Mouse (Mus musculus) MEL (cell line): ENCODE measurements around the gene Marc1. TPM values are rescaled to one million over a fixed set of nuclear protein-coding genes. Genes with fewer than 3 reads are reported as not detected.
A peak's percentile ranks its signal among the peaks of the same experiment; 100 is the strongest.

ENCODE experiments used
- DNase-seq: peaks from one replicate; pipeline ENCODE4 v3.0.0; 2011; ENCODE audit warnings: low read depth, low spot score
- H3K27ac ChIP-seq: 2 replicates; pipeline ENCODE4 v1.5.1; 2012; ENCODE audit warnings: low read depth, mild to moderate bottlenecking, control low read depth, low read length, moderate library complexity; ENCODE audit not compliant: control insufficient read depth
- H3K27me3 ChIP-seq, 2 experiments: fragments of 150-350 bp in 1 of 2; sonication (generic) in 1 of 2; 2 replicates each; pipeline ENCODE4 v1.6.1; 2012; ENCODE audit warnings: low read length in 2 of 2, mild to moderate bottlenecking in 2 of 2, improper control_type of control experiment in 1 of 2, moderate library complexity in 1 of 2; ENCODE audit not compliant: insufficient read depth in 2 of 2, control insufficient read depth in 1 of 2
- H3K36me3 ChIP-seq, 2 experiments: 2 replicates each; pipeline ENCODE4 v1.6.1; 2012 to 2014; ENCODE audit warnings: low read length in 2 of 2, improper control_type of control experiment in 1 of 2, inconsistent platforms in 1 of 2, mild to moderate bottlenecking in 1 of 2; ENCODE audit not compliant: insufficient read depth in 2 of 2, control insufficient read depth in 1 of 2
- H3K4me1 ChIP-seq, 2 experiments: fragments of 150-350 bp in 1 of 2; sonication (generic) in 1 of 2; 2 replicates each; pipeline ENCODE4 v1.6.1; 2012; ENCODE audit warnings: low read length in 2 of 2, improper control_type of control experiment in 1 of 2, mild to moderate bottlenecking in 1 of 2; ENCODE audit not compliant: insufficient read depth in 2 of 2, control insufficient read depth in 1 of 2
- H3K4me3 ChIP-seq, 2 experiments: fragments of 150-350 bp in 1 of 2; sonication (generic) in 1 of 2; 2 replicates each; pipeline ENCODE4 v1.5.1; 2012; ENCODE audit warnings: low read depth in 2 of 2, low read length in 2 of 2, mild to moderate bottlenecking in 2 of 2, moderate library complexity in 2 of 2, control low read depth in 1 of 2, improper control_type of control experiment in 1 of 2; ENCODE audit not compliant: control insufficient read depth in 1 of 2, insufficient read depth in 1 of 2
- H3K79me2 ChIP-seq: 2 replicates; pipeline ENCODE4 v1.6.1; 2012; ENCODE audit warnings: mild to moderate bottlenecking, low read length, moderate library complexity; ENCODE audit not compliant: control insufficient read depth, poor library complexity, insufficient read depth
- H3K9ac ChIP-seq: 2 replicates; pipeline ENCODE4 v1.6.1; 2012; ENCODE audit warnings: low read depth, mild to moderate bottlenecking, control low read depth, low read length, moderate library complexity; ENCODE audit not compliant: control insufficient read depth, poor library complexity, severe bottlenecking
- H3K9me3 ChIP-seq: fragments of 150-350 bp; sonication (generic); replicated peaks from 2 replicates; pipeline ENCODE4 v1.6.1; 2012; ENCODE audit warnings: mild to moderate bottlenecking, low read length, improper control_type of control experiment, moderate library complexity; ENCODE audit not compliant: insufficient read depth
- BHLHE40 ChIP-seq: IDR thresholded peaks from 2 replicates; pipeline ENCODE4 v1.6.1; 2012; ENCODE audit warnings: low read depth, mild to moderate bottlenecking, inconsistent platforms, low read length, improper control_type of control experiment, borderline replicate concordance
- CHD1 ChIP-seq: IDR thresholded peaks from 2 replicates; pipeline ENCODE4 v1.6.1; 2012; ENCODE audit warnings: low read depth, mild to moderate bottlenecking, inconsistent platforms, low read length, improper control_type of control experiment
- E2F4 ChIP-seq: IDR thresholded peaks from 2 replicates; pipeline ENCODE4 v1.6.1; 2011; ENCODE audit warnings: low read depth, low read length, improper control_type of control experiment, borderline replicate concordance
- ELF1 ChIP-seq: IDR thresholded peaks from 2 replicates; pipeline ENCODE4 v1.6.1; 2014; ENCODE audit warnings: low read depth, mild to moderate bottlenecking, inconsistent platforms, low read length, improper control_type of control experiment, moderate library complexity
- EP300 ChIP-seq, 2 experiments: IDR thresholded peaks; 2 replicates each; pipeline ENCODE4 v1.6.1; 2011; ENCODE audit warnings: improper control_type of control experiment in 2 of 2, low read length in 2 of 2, low read depth in 1 of 2, mild to moderate bottlenecking in 1 of 2
- ETS1 ChIP-seq: IDR thresholded peaks from 2 replicates; pipeline ENCODE4 v1.6.1; 2012; ENCODE audit warnings: low read depth, mild to moderate bottlenecking, inconsistent platforms, low read length, improper control_type of control experiment, moderate library complexity
- GATA1 ChIP-seq: IDR thresholded peaks from 2 replicates; pipeline ENCODE4 v1.6.1; 2011; ENCODE audit warnings: low read depth, low read length, improper control_type of control experiment
- KAT2A ChIP-seq: conservative IDR thresholded peaks from 2 replicates; pipeline ENCODE4 v1.6.1; 2012; ENCODE audit warnings: low read depth, low read length, improper control_type of control experiment, inconsistent platforms
- MAFK ChIP-seq: IDR thresholded peaks from 2 replicates; pipeline ENCODE4 v1.6.1; 2011; ENCODE audit warnings: low read depth, mild to moderate bottlenecking, low read length, improper control_type of control experiment, borderline replicate concordance
- MAX ChIP-seq: IDR thresholded peaks from 2 replicates; pipeline ENCODE4 v1.6.1; 2011; ENCODE audit warnings: low read length, improper control_type of control experiment
- MAZ ChIP-seq: IDR thresholded peaks from 2 replicates; pipeline ENCODE4 v1.6.1; 2012; ENCODE audit warnings: low read depth, mild to moderate bottlenecking, inconsistent platforms, low read length, improper control_type of control experiment
- MXI1 ChIP-seq: IDR thresholded peaks from 2 replicates; pipeline ENCODE4 v1.6.1; 2011; ENCODE audit warnings: mild to moderate bottlenecking, low read depth, low read length, improper control_type of control experiment
- POLR2A ChIP-seq, 2 experiments: IDR thresholded peaks; 2 replicates each; pipeline ENCODE4 v1.6.1; 2011 to 2012; ENCODE audit warnings: low read length in 2 of 2, mild to moderate bottlenecking in 2 of 2, control low read depth in 1 of 2, improper control_type of control experiment in 1 of 2, low read depth in 1 of 2, moderate library complexity in 1 of 2; ENCODE audit not compliant: control insufficient read depth in 1 of 2, insufficient read depth in 1 of 2, poor library complexity in 1 of 2
- POLR2AphosphoS5 ChIP-seq: IDR thresholded peaks from 2 replicates; pipeline ENCODE4 v1.6.1; 2012; ENCODE audit warnings: low read depth, borderline replicate concordance, mild to moderate bottlenecking, inconsistent platforms, low read length, moderate library complexity, mixed read lengths
- RAD21 ChIP-seq: IDR thresholded peaks from 2 replicates; pipeline ENCODE4 v1.6.1; 2011; ENCODE audit warnings: mild to moderate bottlenecking, low read depth, low read length, improper control_type of control experiment
- RCOR1 ChIP-seq: IDR thresholded peaks from 2 replicates; pipeline ENCODE4 v1.6.1; 2012; ENCODE audit warnings: low read depth, mild to moderate bottlenecking, inconsistent platforms, low read length, improper control_type of control experiment
- SIN3A ChIP-seq: IDR thresholded peaks from 2 replicates; pipeline ENCODE4 v1.6.1; 2012; ENCODE audit warnings: low read length, improper control_type of control experiment, inconsistent platforms
- ZC3H11A ChIP-seq: IDR thresholded peaks from 2 replicates; pipeline ENCODE4 v1.6.1; 2012; ENCODE audit warnings: low read depth, mild to moderate bottlenecking, inconsistent platforms, low read length, improper control_type of control experiment
- ZKSCAN1 ChIP-seq: IDR thresholded peaks from 2 replicates; pipeline ENCODE4 v1.6.1; 2012; ENCODE audit warnings: low read depth, mild to moderate bottlenecking, inconsistent platforms, low read length, improper control_type of control experiment, moderate library complexity
- ZNF384 ChIP-seq: IDR thresholded peaks from 2 replicates; pipeline ENCODE4 v1.6.1; 2012; ENCODE audit warnings: low read depth, mild to moderate bottlenecking, inconsistent platforms, low read length, improper control_type of control experiment
- polyA plus RNA-seq, 2 experiments: library from polyadenylated mRNA; stranded (reverse) in 1 of 2; unstranded in 1 of 2; fragments of >175 nt in 1 of 2; fragments of >200 nt in 1 of 2; gene quantifications; 2 replicates each; pipeline versions ENCODE4 v1.2.1 to v1.2.4; 2012; ENCODE audit warnings: low replicate concordance in 2 of 2, low read depth in 1 of 2; ENCODE audit not compliant: insufficient read length in 2 of 2, insufficient read depth in 1 of 2, missing spikeins in 1 of 2
- total RNA-seq: library from RNA; depleted of rRNA; stranded (reverse); fragments of 300-350 nt; gene quantifications from 2 replicates; pipeline ENCODE4 v1.2.3, GENCODE M21; 2012

Marc1 gene
- total and polyA plus RNA-seq, 3 experiments = 0.08 to 0.10 TPM; not detected in 1

GRCm38 (mm10) chr1:184858253-184858652 is 47.1 kb upstream of the Marc1 start:
- Histone ChIP-seq H3K9me3 (no peaks in the 10 kb centered on the region), H3K9ac (no peak overlapping the region), H3K27ac (no peak overlapping the region), H3K27me3 (no peaks in the 10 kb centered on the region; a peak in 1 of 4 replicates), H3K79me2 (no peaks in the 10 kb centered on the region), H3K4me1 (peaks cover 0 to 7% of the 10 kb centered on the region in 2 experiments; a peak in 1 of 4 replicates), H3K36me3 (peaks cover 0 to 3% of the 10 kb centered on the region in 2 experiments; a peak in 1 of 4 replicates), H3K4me3 (no peak overlapping the region)
- no peak for TF ChIP-seq CHD1
- TF ChIP-seq E2F4 = no peak
- no peak for DNase-seq

GRCm38 (mm10) chr1:184857216-184857615 is 46.1 kb upstream of the Marc1 start:
- peaks cover 0 to 3% of the 10 kb centered on the region in 2 experiments; a peak in 1 of 4 replicates for H3K36me3 ChIP-seq
- TF ChIP-seq KAT2A = no peak
- no peak for TF ChIP-seq ELF1
- TF ChIP-seq POLR2AphosphoS5 = no peak
- no peak for TF ChIP-seq POLR2A (IDR thresholded peaks at IDR 0.05; ENCODE audit: control insufficient read depth in 1 of 2, insufficient read depth in 1 of 2, low read depth in 1 of 2, low read length in 2 of 2, poor library complexity in 1 of 2)
- no peak for TF ChIP-seq ETS1
- no peak for TF ChIP-seq EP300 (IDR thresholded peaks at IDR 0.05; ENCODE audit: low read depth in 1 of 2, low read length in 2 of 2)
- no peak for TF ChIP-seq MAZ
- no peak for TF ChIP-seq MXI1
- TF ChIP-seq ZC3H11A = no peak
- TF ChIP-seq ZKSCAN1 = no peak
- TF ChIP-seq RCOR1 = no peak
- TF ChIP-seq MAFK = no peak
- TF ChIP-seq, all 39 proteins: peak for 0
- H3K27ac ChIP-seq = no peak overlapping the region
- H3K4me1 ChIP-seq = peaks cover 0 to 7% of the 10 kb centered on the region in 2 experiments; a peak in 1 of 4 replicates
- H3K9ac ChIP-seq = no peak overlapping the region
- no peaks in the 10 kb centered on the region; a peak in 1 of 4 replicates for H3K27me3 ChIP-seq
- DNase-seq = no peak
- H3K9me3 ChIP-seq = no peaks in the 10 kb centered on the region
- no peak overlapping the region for H3K4me3 ChIP-seq
- H3K79me2 ChIP-seq = no peaks in the 10 kb centered on the region

GRCm38 (mm10) chr1:184853922-184854321 is 42.8 kb upstream of the Marc1 start:
- TF ChIP-seq MAX (no peak), BHLHE40 (no peak), GATA1 (0 out of 2 replicates have a peak, but pooled peaks have one; percentile 27), SIN3A (no peak), RAD21 (no peak), ZNF384 (no peak), POLR2A (IDR thresholded peaks at IDR 0.05; ENCODE audit: control insufficient read depth in 1 of 2, insufficient read depth in 1 of 2, low read depth in 1 of 2, low read length in 2 of 2, poor library complexity in 1 of 2) (no peak)
- TF ChIP-seq, all 39 proteins: peak for 1
- H3K4me3 ChIP-seq = 0 out of 4 replicates have a peak overlapping the region, but pooled peaks of 1 of the 2 experiments have one; percentile 11
- no peak overlapping the region for H3K9ac ChIP-seq

More at GRCm38 (mm10) chr1:184853922-184854321, 42.8 kb upstream of the Marc1 start:
- Histone ChIP-seq H3K4me1 (peaks cover 0 to 7% of the 10 kb centered on the region in 2 experiments; a peak in 1 of 4 replicates), H3K27me3 (no peaks in the 10 kb centered on the region), H3K36me3 (peaks cover 0 to 3% of the 10 kb centered on the region in 2 experiments; a peak in 1 of 4 replicates), H3K9me3 (no peaks in the 10 kb centered on the region), H3K27ac (no peak overlapping the region), H3K79me2 (no peaks in the 10 kb centered on the region)
- DNase-seq = no peak
